Mouse (Mus musculus) limb, embryonic 13.5 days (tissue): ENCODE results near the gene Nek11. TPM values are rescaled to one million over a fixed set of nuclear protein-coding genes. Genes with fewer than 3 reads are reported as not detected.
"Not testable (repeated sequence)": the region's sequence is repeated elsewhere in the genome, so short reads cannot be mapped to it uniquely, and the experiment has no call there.

Experiments used
- ATAC-seq: fragments of 200-750 bp; cut with Nextera tagmentation; 2 replicates; pipeline ENCODE4 v1.8.0; 2017; ENCODE audit warnings: low read depth, moderate number of reproducible peaks, moderate TSS enrichment; ENCODE audit not compliant: low FRiP score
- H3K27ac ChIP-seq: fragments of 300-500 bp; sonication (generic); 2 replicates; pipeline ENCODE4 v1.5.1; 2015; ENCODE audit warnings: inconsistent platforms, mild to moderate bottlenecking, moderate library complexity
- H3K27me3 ChIP-seq: fragments of 300-500 bp; sonication (generic); 2 replicates; pipeline ENCODE4 v1.6.1; 2015; ENCODE audit warnings: mild to moderate bottlenecking, inconsistent platforms
- H3K36me3 ChIP-seq: fragments of 300-500 bp; sonication (generic); 2 replicates; pipeline ENCODE4 v1.6.1; 2015; ENCODE audit warnings: inconsistent platforms, mild to moderate bottlenecking, moderate library complexity
- H3K4me1 ChIP-seq: fragments of 300-500 bp; sonication (generic); 2 replicates; pipeline ENCODE4 v1.6.1; 2015; ENCODE audit warnings: inconsistent platforms
- H3K4me2 ChIP-seq: fragments of 300-500 bp; sonication (generic); replicated peaks from 2 replicates; pipeline ENCODE4 v1.6.1; 2015; ENCODE audit warnings: inconsistent platforms, mild to moderate bottlenecking, moderate library complexity
- H3K4me3 ChIP-seq: fragments of 300-500 bp; sonication (generic); 2 replicates; pipeline ENCODE4 v1.5.1; 2015; ENCODE audit warnings: moderate library complexity, mild to moderate bottlenecking, inconsistent platforms
- H3K9ac ChIP-seq: fragments of 300-500 bp; sonication (generic); 2 replicates; pipeline ENCODE4 v1.6.1; 2015; ENCODE audit warnings: mild to moderate bottlenecking, inconsistent platforms
- H3K9me3 ChIP-seq: fragments of 300-500 bp; sonication (generic); 2 replicates; pipeline ENCODE4 v1.6.1; 2016; ENCODE audit warnings: inconsistent platforms
- WGBS: fragments of 180-500 bp; shearing (Covaris S2); methylation state at CpG from one replicate; pipeline ENCODE4 v1.1.7; 2015; 5-methylcytosine and 5-hydroxymethylcytosine counted together
- polyA plus RNA-seq: library from polyadenylated mRNA; unstranded; fragments of >200 nt; fragmentation: Nextera tagmentation; extraction: Ambion mirVana; gene quantifications from 2 replicates; pipeline ENCODE4 v1.2.1, GENCODE M21; 2015

Nek11 gene
- polyA plus RNA-seq, 1 experiment from 2014 or later: 0.19 TPM

DNA sequence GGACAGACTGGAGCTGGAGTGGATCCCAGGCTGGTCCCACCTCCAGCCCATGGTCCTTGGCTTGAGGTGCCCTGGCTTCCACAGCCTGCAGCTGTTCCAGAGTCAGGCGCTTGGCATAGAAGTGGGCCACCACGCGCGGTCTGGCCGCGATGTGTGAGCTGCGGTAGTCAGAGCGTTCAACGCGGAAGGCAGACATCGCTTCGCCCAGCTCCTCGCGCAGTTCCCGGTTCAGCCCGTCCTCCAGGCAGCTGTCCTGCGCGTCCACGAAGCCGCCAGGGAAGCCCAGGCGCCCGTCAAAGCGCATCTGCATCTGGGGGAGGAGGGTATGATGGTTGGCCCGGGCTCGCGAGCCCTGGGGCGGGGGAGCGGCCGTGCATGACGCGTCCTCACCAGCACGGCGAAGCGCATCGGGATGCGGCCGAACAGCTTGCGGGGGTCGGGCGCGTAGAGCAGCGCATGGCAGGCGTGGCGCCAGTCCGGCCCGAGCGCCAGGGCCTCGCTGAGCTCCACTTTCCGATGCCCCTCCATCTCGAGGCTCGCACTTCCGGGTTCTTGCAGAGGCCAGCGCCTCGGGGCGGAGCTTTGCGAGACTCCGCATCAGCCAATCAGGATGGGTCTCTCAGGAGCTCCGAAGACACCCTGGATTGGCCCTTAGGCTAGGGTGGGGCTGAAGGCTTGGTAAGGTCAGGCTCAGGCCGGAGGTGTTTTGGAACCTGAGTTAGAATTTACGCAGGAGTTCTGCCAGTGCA is 263.9 kb downstream of the Nek11 start, which contains the start of gene Nudt16:
TSS of gene Nudt16 (minus strand) at position 572 of the 749 bp plus-strand sequence.
- Histone ChIP-seq H3K4me3 (peak within 1 kb of the TSS; percentile 72), H3K27ac (peak within 1 kb of the TSS; percentile 28; the same call in 1 of the 2 replicates), H3K9me3 (no peaks in the 10 kb centered on the region), H3K4me2 (peak within 1 kb of the TSS; percentile 85), H3K36me3 (no peaks in the 10 kb centered on the region), H3K9ac (peak within 1 kb of the TSS; percentile 77), H3K4me1 (peaks cover 7% of the 10 kb centered on the region), H3K27me3 (peaks cover 12% of the 10 kb centered on the region; the same call in 1 of the 2 replicates)
- under 1% methylated on average over 60 of the region's 60 CpGs for WGBS
- ATAC-seq: peak; percentile 97

DNA sequence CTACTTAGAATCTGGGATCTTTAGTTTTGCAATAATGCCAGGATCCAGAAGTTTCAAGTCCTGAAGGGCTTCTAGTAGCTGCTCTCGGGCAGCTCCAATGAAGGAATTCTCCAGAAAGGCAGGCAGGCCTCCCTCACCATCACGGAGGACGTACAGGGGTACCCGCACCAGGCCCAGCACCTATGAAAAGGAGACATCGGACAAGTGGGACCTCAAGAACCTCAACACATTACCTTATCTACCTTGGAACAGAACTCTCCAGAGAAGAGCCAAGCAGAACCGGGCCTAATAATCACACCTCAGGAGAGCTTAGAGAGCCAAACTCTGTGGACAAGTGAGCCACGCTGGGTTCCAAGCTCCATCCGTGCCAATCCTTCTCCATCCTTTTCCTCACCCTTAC is 265.0 kb downstream of the Nek11 start:
- Histone ChIP-seq H3K4me1 (peaks cover 7% of the 10 kb centered on the region), H3K27ac (no peak overlapping the region), H3K27me3 (peaks cover 12% of the 10 kb centered on the region; the same call in 1 of the 2 replicates), H3K9ac (no peak overlapping the region), H3K9me3 (no peaks in the 10 kb centered on the region), H3K4me2 (peak overlapping the region; percentile 85; the same call in 1 of the 2 replicates), H3K36me3 (no peaks in the 10 kb centered on the region), H3K4me3 (peak overlapping the region; percentile 72; the same call in 1 of the 2 replicates)
- ATAC-seq: no peak
- 92% methylated on average over 8 of the region's 8 CpGs for WGBS

DNA sequence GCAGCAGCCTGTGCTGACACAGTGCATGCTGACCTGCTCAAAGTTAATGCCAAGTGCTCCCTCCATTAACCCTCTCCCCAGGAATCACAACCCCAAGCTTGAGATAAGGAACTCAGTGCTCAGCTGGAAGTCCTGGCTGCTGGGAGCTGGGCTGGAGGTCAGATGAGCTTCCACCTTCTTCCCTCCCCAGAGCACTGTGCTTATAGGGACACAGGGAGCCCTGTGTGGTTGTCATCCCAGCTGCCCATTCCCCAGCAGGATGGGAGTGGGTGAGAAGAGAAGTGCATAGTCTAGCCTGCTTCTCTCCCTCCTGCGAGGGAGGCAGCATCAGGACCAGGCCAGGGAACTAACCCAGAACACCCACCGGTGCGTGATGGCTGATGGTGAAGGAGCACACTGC is 270.1 kb downstream of the Nek11 start:
- not testable (repeated sequence) for H3K4me2 ChIP-seq, ATAC-seq, H3K9ac ChIP-seq, H3K4me1 ChIP-seq, H3K9me3 ChIP-seq, H3K36me3 ChIP-seq, H3K27ac ChIP-seq, H3K27me3 ChIP-seq, H3K4me3 ChIP-seq
- WGBS: 79% methylated on average over 3 of the region's 3 CpGs

Other genes starting within 250 kb of the Nek11 start
- 14.4 and 14.5 TPM in 2 replicates for gene Aste1, start 132 bp downstream of the Nek11 start, polyA plus RNA-seq
- 49.7 and 57.3 TPM in 2 replicates for gene Atp2c1, start 131.8 kb upstream of the Nek11 start, polyA plus RNA-seq
- gene Pik3r4, start 247.5 kb upstream of the Nek11 start, polyA plus RNA-seq: 22.5 and 22.7 TPM in 2 replicates